Mouse (Mus musculus): Measurements from ENCODE around the gene Tubb5. TPM values are rescaled to one million over a fixed set of nuclear protein-coding genes. Genes with fewer than 3 reads are reported as not detected.
"Not testable (repeated sequence)": the region's sequence is repeated elsewhere in the genome, so short reads cannot be mapped to it uniquely, and the experiment has no call there.

The Tubb5 gene
- polyA plus RNA-seq, 1 experiment from 2014 or later, result 1,574 TPM

DNA sequence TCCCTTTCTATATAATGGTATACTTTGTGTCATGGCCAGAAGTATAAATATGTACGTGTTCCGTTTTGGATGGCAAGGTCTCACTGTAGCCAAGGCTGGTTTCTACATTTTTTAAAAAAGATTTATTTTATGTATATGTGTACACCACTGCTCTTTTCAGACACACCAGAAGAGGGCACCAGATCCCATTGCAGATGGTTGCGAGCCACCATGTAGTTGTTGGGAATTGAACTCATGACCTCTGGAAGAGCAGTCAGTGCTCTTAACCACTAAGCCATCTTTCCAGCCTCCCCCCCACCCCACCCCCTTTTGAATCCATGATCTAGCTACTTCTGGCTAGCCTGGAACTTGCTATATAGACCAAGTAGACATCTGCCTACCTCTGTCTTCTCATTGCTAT lies 5.4 kb upstream of the Tubb5 start:
- Histone ChIP-seq H3K4me1 (peaks cover 26% of the 10 kb centered on the region), H3K27me3 (ENCODE audit: low read depth, poor library complexity, severe bottlenecking) (no peaks in the 10 kb centered on the region), H3K4me3 (peak overlapping the region; percentile 70; the same call in 1 of the 2 replicates), H3K36me3 (peaks cover 48% of the 10 kb centered on the region), H3K9me3 (replicated peaks) (no peaks in the 10 kb centered on the region), H3K27ac (replicated peaks) (no peak overlapping the region)
- no peak for DNase-seq (ENCODE audit: low spot score)
- 97% methylated on average over 3 of the region's 3 CpGs for WGBS

DNA sequence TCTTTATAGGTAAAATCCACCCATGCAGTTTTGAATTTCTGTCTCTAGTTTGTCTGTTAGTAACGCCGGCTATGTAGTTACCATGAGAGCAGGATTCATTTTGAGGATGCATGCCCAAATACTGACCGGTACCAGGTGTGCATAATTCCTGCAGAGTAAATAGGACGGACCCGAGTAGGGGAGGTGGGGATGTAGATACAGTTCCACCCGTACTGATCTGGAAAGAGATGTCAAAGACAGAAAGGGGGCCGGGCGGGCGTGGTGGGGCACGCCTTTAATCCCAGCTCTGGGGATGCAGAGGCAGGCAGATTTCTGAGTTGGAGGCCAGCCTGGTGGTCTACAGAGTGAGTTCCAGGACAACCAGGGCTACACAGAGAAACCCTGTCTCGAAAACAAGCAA lies 3.9 kb upstream of the Tubb5 start:
- Histone ChIP-seq H3K4me1 (peaks cover 27% of the 10 kb centered on the region), H3K27me3 (ENCODE audit: low read depth, poor library complexity, severe bottlenecking) (no peaks in the 10 kb centered on the region), H3K36me3 (peaks cover 33% of the 10 kb centered on the region), H3K4me3 (peak overlapping the region; percentile 70), H3K9me3 (replicated peaks) (no peaks in the 10 kb centered on the region), H3K27ac (replicated peaks) (peak overlapping the region; percentile 93)
- WGBS, result 26% methylated on average over 11 of the region's 11 CpGs
- DNase-seq (ENCODE audit: low spot score), result peak; percentile 25

DNA sequence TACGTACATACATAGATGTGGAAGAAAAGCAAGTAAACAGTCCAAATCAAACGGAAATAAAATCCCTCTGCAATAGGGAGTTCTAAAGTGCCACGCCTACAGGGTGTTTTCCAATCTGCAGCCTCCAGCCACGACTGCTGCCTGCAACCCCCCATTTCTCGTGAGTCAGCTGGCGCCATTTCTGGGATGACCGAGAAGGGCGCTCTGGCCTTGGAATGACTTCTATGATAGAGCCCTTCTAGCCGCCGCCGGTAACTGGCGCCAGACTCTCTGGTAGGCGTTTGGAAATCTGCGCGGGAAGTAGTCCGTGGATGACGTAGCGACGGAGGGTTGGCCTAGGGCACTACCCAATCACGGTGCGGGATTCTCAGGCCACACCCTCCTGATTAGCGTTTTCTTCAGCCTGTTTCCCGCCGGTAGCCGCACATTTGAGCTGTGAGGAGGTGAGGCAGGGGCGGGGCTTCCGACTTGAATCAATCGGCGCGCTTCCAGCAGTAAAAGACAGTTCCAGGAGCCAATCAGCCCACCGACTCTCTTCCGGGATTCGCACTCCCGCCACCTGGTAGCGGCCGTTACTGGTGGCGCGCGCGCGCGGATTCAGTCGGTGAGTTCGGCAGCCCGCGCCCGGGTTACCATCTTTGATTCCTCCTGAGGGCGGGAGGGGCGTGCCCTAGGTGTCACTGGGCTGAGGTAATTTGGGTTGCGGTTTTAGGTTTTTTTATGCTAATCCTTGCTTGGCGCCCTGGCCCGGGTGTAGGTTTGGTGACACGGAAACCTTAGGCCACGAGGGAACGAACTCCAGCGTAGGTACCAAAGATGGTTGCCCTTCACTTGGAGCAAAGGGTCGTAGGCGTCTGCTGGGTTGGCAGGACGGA lies 3.2 kb upstream of the Tubb5 start, which contains the start of gene Mdc1:
TSS of gene Mdc1 (plus strand) at position 440 of the 875 bp plus-strand sequence.
- no peaks in the 10 kb centered on the region for H3K27me3 ChIP-seq (ENCODE audit: low read depth, poor library complexity, severe bottlenecking)
- H3K4me3 ChIP-seq, result peak within 1 kb of the TSS; percentile 70
- peaks cover 29% of the 10 kb centered on the region for H3K4me1 ChIP-seq
- peak; percentile 100 for DNase-seq (ENCODE audit: low spot score)
- no peaks in the 10 kb centered on the region for H3K9me3 ChIP-seq (replicated peaks)
- H3K36me3 ChIP-seq, result peaks cover 33% of the 10 kb centered on the region
- under 1% methylated on average over 59 of the region's 59 CpGs for WGBS
- H3K27ac ChIP-seq (replicated peaks), result peak within 1 kb of the TSS; percentile 93

DNA sequence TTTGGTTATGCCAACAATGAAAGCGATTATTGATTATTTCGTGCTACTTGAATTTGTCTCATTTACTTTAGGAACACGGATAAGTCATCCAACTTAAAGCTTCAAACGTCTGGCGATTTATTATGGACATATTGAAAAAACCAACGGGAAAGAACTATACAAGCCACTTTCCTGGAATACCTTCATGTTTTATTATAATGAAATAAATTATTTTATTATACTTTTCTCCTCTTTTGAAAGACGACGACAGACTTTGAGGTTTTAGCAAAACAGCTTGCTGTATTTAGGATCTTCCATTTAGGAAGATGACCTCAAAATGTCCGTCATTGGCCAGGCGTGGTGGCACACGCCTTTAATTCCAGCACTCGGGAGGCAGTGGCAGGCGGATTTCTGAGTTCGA lies 2.5 kb upstream of the Tubb5 start:
- H3K27me3 ChIP-seq (ENCODE audit: low read depth, poor library complexity, severe bottlenecking), result no peaks in the 10 kb centered on the region
- H3K4me1 ChIP-seq, result peaks cover 37% of the 10 kb centered on the region
- peak overlapping the region; percentile 93 for H3K27ac ChIP-seq (replicated peaks)
- peaks cover 33% of the 10 kb centered on the region for H3K36me3 ChIP-seq
- DNase-seq (ENCODE audit: low spot score), result no peak
- no peaks in the 10 kb centered on the region for H3K9me3 ChIP-seq (replicated peaks)
- peak overlapping the region; percentile 70 for H3K4me3 ChIP-seq
- 59% methylated on average over 14 of the region's 14 CpGs for WGBS

DNA sequence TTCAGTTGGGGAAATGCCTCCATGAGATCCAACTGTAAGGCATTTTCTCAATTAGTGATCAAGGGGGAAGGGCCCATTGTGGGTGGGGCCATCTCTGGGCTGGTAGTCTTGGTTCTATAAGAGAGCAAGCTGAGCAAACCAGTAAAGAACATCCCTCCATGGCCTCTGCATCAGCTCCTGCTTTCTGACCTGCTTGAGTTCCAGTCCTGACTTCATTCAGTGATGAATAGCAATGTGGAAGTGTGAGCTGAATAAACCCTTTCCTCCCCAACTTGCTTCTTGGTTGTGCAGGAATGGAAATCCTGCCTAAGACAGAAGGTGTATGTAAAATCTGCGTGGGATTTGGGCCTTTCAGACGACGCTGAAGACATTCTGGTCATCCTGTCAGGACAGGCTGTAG lies 896 bp upstream of the Tubb5 start:
- WGBS, result 51% methylated on average over 3 of the region's 3 CpGs
- H3K4me1 ChIP-seq, result peaks cover 51% of the 10 kb centered on the region
- H3K9me3 ChIP-seq (replicated peaks); H3K27me3 ChIP-seq (ENCODE audit: low read depth, poor library complexity, severe bottlenecking); DNase-seq (ENCODE audit: low spot score): not testable (repeated sequence)
- H3K27ac ChIP-seq (replicated peaks), result peak overlapping the region; percentile 99
- peak overlapping the region; percentile 80 for H3K4me3 ChIP-seq
- peaks cover 34% of the 10 kb centered on the region for H3K36me3 ChIP-seq

DNA sequence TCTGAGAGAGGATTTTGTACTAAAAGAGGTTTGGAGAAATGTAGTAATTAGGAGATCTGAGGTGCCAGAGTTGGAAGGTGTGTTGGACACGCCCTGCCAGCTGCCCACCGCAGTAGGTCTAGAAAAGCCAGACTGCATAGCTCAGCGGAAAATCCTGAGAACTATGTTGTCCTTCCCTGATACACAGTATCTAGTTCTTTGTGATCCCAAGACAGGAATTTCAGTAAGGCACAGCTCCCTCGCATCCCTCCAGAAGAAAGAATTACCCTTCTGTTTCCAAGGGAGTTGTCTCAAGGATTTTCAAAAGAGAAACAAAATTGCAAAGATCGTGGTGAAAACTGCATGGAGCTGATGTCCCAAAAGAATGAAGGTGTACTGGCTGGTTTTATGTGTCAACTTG lies 464 bp upstream of the Tubb5 start:
- WGBS, result 3% methylated on average over 5 of the region's 5 CpGs
- H3K36me3 ChIP-seq, result peaks cover 36% of the 10 kb centered on the region
- no peaks in the 10 kb centered on the region for H3K9me3 ChIP-seq (replicated peaks)
- peak; percentile 46 for DNase-seq (ENCODE audit: low spot score)
- H3K27me3 ChIP-seq (ENCODE audit: low read depth, poor library complexity, severe bottlenecking), result no peaks in the 10 kb centered on the region
- H3K4me1 ChIP-seq, result peaks cover 52% of the 10 kb centered on the region
- H3K4me3 ChIP-seq, result peak overlapping the region; percentile 80
- H3K27ac ChIP-seq (replicated peaks), result peak overlapping the region; percentile 99

DNA sequence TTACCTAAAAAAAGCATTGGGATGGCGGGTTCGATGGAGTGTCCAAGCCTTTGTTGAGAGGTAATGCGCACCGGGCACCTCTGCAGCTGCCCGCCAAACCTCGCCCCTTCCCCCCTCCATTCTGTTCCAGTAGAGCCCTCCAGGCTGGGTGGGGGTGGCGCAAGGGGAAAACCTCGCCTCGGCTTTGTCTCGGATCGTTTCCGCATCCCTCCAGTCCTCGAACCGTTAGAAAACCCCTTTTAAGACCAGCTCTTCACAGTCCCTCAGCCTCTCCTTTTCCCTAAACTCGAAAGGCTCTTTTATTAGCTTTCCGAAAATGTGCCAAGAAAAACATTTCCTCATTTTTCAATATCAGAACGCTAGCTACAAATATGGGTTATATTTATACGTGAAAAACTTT lies 619 bp downstream of the Tubb5 start:
- H3K27me3 ChIP-seq (ENCODE audit: low read depth, poor library complexity, severe bottlenecking), result no peaks in the 10 kb centered on the region
- H3K4me3 ChIP-seq, result peak overlapping the region; percentile 80
- WGBS, result under 1% methylated on average over 18 of the region's 18 CpGs
- H3K27ac ChIP-seq (replicated peaks), result peak overlapping the region; percentile 99
- peaks cover 45% of the 10 kb centered on the region for H3K36me3 ChIP-seq
- peaks cover 44% of the 10 kb centered on the region for H3K4me1 ChIP-seq
- no peaks in the 10 kb centered on the region for H3K9me3 ChIP-seq (replicated peaks)
- DNase-seq (ENCODE audit: low spot score), result peak; percentile 70

DNA sequence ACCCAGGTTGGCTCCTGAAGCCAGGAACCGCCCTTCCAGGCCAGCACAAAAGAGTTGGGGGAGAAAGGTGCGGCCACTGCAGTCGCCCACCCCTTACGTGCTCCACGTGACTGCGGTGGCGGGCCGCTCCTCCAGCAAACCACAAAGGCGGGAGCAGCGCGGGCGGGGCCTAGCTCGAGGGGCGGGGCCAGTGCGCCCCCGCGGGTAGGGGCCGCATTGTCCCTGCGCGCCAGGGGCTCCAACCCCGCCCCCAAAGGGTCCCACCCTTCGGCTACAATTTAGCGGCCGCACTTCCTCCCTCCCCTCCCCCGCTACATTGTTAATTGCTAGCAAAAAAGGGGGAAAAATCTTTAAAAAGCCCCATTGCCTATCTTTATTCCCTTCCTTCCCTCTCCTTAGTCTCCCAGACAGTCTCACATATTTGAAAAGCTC lies 1.1 kb downstream of the Tubb5 start:
- H3K27ac ChIP-seq (replicated peaks), result peak overlapping the region; percentile 99
- no peaks in the 10 kb centered on the region for H3K9me3 ChIP-seq (replicated peaks)
- peaks cover 50% of the 10 kb centered on the region for H3K36me3 ChIP-seq
- WGBS, result 0% methylated on average over 25 of the region's 25 CpGs
- H3K27me3 ChIP-seq (ENCODE audit: low read depth, poor library complexity, severe bottlenecking), result no peaks in the 10 kb centered on the region
- DNase-seq (ENCODE audit: low spot score), result peak; percentile 93
- H3K4me1 ChIP-seq, result peaks cover 39% of the 10 kb centered on the region
- peak overlapping the region; percentile 80 for H3K4me3 ChIP-seq

DNA sequence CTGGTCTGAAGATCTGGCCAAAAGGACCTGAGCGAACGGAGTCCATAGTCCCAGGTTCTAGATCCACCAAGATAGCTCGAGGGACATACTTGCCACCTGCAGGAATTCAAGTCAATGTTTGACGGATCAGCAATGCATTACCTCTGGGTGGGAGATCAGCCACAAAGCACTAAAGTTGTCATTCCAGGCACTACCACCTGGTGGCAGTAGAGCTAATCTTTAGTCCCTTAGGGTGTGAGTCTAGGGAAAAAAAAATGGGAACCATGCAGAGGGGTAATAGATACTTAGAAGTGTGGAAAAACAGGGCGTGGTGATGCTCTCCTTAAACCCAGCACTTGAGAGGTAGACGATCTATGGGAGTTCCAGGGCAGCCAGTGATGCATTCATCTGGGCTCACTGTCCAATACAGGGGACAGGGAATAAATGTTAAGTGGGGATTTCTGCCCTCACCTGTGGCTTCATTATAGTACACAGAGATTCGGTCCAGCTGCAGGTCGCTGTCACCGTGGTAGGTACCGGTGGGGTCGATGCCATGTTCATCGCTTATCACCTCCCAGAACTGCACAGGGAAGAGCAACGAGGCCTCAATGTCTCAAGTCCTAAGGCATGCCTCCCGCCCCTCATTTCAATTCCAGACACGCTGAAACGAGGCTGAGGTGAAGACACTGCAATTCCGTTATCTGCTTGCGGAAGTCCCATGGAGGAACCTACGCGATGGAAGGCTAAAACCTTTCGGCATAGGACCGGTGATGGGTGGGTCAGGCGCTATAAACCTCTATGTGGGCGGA lies 1.7 kb downstream of the Tubb5 start:
- DNase-seq (ENCODE audit: low spot score), result peak; percentile 76
- peak overlapping the region; percentile 99 for H3K27ac ChIP-seq (replicated peaks)
- peaks cover 56% of the 10 kb centered on the region for H3K36me3 ChIP-seq
- H3K9me3 ChIP-seq (replicated peaks), result no peaks in the 10 kb centered on the region
- 9% methylated on average over 24 of the region's 24 CpGs for WGBS
- no peaks in the 10 kb centered on the region for H3K27me3 ChIP-seq (ENCODE audit: low read depth, poor library complexity, severe bottlenecking)
- H3K4me3 ChIP-seq, result peak overlapping the region; percentile 80
- H3K4me1 ChIP-seq, result peaks cover 38% of the 10 kb centered on the region

DNA sequence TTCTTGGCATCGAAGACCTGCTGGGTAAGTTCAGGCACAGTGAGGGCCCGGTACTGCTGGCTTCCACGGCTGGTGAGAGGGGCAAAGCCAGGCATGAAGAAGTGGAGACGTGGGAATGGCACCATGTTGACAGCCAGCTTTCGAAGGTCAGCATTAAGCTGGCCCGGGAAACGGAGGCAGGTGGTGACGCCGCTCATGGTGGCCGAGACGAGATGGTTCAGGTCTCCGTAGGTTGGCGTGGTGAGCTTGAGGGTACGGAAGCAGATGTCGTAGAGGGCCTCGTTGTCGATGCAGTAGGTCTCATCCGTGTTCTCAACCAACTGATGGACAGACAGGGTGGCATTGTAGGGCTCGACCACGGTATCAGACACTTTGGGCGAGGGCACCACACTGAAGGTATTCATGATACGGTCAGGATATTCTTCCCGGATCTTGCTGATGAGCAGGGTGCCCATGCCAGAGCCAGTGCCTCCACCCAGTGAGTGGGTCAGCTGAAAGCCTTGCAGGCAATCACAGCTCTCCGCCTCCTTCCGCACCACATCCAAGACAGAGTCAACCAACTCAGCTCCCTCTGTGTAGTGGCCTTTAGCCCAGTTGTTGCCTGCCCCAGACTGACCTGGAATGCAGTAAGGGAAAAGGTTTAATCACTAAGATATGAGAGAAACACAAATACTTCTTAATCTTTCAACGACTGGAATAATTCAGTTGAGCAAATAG lies 2.5 kb downstream of the Tubb5 start:
- Histone ChIP-seq H3K4me1 (peaks cover 39% of the 10 kb centered on the region), H3K4me3 (peak overlapping the region; percentile 80), H3K27ac (replicated peaks) (0 out of 2 replicates have a peak overlapping the region, but pooled peaks have one; percentile 99), H3K36me3 (peaks cover 64% of the 10 kb centered on the region), H3K9me3 (replicated peaks) (no peaks in the 10 kb centered on the region), H3K27me3 (ENCODE audit: low read depth, poor library complexity, severe bottlenecking) (no peaks in the 10 kb centered on the region)
- WGBS, result 85% methylated on average over 26 of the region's 26 CpGs
- DNase-seq (ENCODE audit: low spot score), result no peak

DNA sequence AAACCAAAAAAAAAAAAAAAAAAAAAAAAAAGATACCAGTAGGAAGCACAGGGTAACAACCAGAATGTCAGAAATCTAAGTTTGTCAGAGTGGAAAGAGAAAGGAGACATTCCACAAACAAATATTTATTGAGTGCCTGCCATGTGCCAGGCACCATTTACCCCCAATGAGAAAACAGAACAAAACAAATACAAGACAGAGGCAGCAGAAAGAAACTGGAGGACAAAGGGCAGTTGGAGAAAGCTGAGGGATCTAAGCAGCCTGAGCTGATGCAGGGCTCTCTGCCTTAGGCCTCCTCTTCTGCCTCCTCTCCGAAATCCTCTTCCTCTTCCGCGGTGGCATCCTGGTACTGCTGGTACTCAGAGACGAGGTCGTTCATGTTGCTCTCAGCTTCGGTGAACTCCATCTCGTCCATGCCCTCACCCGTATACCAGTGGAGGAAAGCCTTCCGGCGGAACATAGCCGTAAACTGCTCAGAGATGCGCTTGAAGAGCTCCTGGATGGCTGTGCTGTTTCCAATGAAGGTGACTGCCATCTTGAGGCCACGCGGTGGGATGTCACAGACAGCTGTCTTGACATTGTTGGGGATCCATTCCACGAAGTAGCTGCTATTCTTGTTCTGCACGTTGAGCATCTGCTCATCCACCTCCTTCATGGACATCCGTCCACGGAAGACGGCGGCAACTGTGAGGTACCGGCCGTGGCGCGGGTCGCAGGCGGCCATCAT lies 3.2 kb downstream of the Tubb5 start:
- WGBS, result 82% methylated on average over 26 of the region's 26 CpGs
- Histone ChIP-seq H3K9me3 (replicated peaks) (no peaks in the 10 kb centered on the region), H3K27ac (replicated peaks) (peak overlapping the region; percentile 52; the same call in 1 of the 2 replicates), H3K4me3 (peak overlapping the region; percentile 80), H3K36me3 (peaks cover 71% of the 10 kb centered on the region), H3K4me1 (peaks cover 46% of the 10 kb centered on the region), H3K27me3 (ENCODE audit: low read depth, poor library complexity, severe bottlenecking) (no peaks in the 10 kb centered on the region)
- DNase-seq (ENCODE audit: low spot score), result no peak

DNA sequence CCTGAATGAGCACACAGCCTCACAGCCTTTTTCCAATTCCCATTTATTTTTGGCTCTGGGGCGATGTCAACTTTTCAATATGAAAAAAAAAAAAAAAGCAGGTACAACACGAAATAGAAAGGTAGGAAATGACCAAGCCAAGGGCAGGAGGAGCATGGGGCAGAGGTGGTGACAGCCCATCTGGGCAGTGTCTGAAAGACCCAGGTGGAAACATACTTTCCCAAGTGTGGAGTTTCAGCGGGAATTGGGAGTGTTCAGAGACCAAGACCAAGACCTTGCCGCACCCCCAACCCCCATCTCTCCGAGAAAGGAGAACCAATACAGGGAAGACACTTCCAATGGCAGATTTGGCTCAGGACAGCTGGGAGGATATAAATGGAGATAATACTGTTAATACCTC lies 4.2 kb downstream of the Tubb5 start:
- peaks cover 71% of the 10 kb centered on the region for H3K36me3 ChIP-seq
- H3K9me3 ChIP-seq (replicated peaks), result no peaks in the 10 kb centered on the region
- H3K4me1 ChIP-seq, result peaks cover 43% of the 10 kb centered on the region
- H3K27ac ChIP-seq (replicated peaks), result no peak overlapping the region
- no peaks in the 10 kb centered on the region for H3K27me3 ChIP-seq (ENCODE audit: low read depth, poor library complexity, severe bottlenecking)
- H3K4me3 ChIP-seq, result peak overlapping the region; percentile 80; the same call in 1 of the 2 replicates
- no peak for DNase-seq (ENCODE audit: low spot score)
- 70% methylated on average over 5 of the region's 5 CpGs for WGBS
